Mouse (Mus musculus): Measurements from ENCODE around the gene Adk.
"Not testable (repeated sequence)": the region's sequence is repeated elsewhere in the genome, so short reads cannot be mapped to it uniquely, and the experiment has no call there.

Adk gene

GRCm38 (mm10) chr14:21433415-21433814 lies 381.0 kb downstream of the Adk start:
- no peak for DNase-seq (ENCODE audit: low spot score in 2 of 2)

- DNase-seq (ENCODE audit: low spot score in 2 of 2): no peak
These were observed 381.6 kb downstream of the Adk start for GRCm38 (mm10) chr14:21433995-21434394.

GRCm38 (mm10) chr14:21434686-21435085 lies 382.3 kb downstream of the Adk start:
- DNase-seq (ENCODE audit: low spot score in 2 of 2): no peak

DNA sequence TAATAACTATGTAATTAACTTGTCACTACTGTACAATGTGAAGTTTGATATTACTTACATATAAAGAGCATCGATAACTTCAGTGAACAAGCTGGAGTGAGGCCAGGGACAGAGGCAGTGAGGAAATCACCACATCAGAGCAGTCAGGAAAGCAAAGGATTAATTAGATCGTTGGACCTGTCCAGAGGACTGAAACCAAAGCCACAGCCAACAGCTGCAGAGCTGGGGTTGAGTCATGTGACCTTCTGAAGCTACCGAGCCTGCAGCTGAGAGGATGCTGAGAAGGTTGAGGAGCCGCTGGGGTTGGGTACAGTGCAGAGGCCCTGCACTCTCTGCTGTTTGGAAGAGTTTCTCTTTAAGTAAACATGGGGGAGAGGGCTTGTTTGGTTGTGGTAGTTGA lies 387.4 kb downstream of the Adk start:
- no peak for DNase-seq (ENCODE audit: low spot score in 2 of 2)

- DNase-seq (ENCODE audit: low spot score in 2 of 2): no peak
These were observed 388.2 kb downstream of the Adk start for GRCm38 (mm10) chr14:21440526-21440925.

GRCm38 (mm10) chr14:21441772-21442533 lies 389.6 kb downstream of the Adk start:
- DNase-seq (ENCODE audit: low spot score in 2 of 2): no peak

GRCm38 (mm10) chr14:21452581-21452980 lies 400.2 kb downstream of the Adk start:
- DNase-seq (ENCODE audit: low spot score in 2 of 2): no peak

GRCm38 (mm10) chr14:21453896-21454295 lies 401.5 kb downstream of the Adk start:
- no peak for DNase-seq (ENCODE audit: low spot score in 2 of 2)

DNA sequence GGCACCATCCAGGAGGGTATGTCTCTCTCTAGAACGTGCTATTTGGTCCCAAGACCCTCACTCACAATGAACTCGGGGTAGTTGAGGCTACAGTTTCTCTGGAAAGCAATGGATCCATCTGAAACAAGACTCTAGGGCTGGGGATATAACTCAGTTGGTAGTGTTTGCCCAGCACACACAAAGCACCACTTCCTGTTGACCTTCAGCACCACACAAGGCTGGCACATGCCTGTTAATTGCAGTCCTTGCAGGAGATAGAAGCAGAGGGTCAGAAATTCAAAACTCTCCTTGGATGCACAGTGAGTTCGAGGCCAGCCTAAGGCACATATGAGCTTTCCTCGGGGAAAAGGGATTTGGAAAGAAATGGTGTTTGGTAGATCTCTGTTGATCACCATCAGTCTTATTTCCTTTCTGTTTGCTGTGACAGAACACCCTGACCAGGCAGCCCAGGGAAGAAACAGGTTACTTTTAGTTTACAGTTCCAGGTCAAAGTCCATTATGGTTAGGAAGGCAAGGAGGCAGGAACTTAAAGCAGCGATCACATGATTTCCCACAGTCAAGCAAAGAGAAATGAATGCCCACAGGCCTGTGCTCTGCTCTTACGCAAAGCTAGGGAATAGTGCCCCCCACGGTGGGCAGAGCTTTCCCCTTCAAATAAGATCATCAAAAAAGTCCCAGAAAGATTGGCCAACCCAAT lies 403.4 kb downstream of the Adk start:
- no peak for DNase-seq (ENCODE audit: low spot score in 2 of 2)

GRCm38 (mm10) chr14:21456526-21456925 lies 404.2 kb downstream of the Adk start:
- no peak for DNase-seq (ENCODE audit: low spot score in 2 of 2)

DNA sequence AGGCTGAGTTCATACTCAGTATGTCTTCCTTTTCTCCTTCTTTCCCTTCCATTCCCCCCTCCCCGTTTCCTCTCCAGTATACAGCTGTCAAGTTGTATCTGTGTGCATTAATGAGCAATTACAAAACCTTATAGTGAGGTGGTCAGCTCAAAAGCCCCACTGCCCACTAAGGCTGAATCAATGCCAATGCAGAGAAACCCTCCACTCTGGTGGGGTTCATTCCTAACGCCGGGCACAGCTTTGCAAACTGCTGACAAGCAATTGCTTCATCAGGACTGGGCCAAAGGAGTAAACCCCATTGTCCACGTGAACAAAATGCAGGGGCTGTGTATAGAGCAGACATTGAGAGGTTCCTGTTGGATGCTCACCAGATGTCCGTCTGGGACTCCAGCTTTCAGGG lies 405.5 kb downstream of the Adk start:
- no peak for DNase-seq (ENCODE audit: low spot score in 2 of 2)

DNA sequence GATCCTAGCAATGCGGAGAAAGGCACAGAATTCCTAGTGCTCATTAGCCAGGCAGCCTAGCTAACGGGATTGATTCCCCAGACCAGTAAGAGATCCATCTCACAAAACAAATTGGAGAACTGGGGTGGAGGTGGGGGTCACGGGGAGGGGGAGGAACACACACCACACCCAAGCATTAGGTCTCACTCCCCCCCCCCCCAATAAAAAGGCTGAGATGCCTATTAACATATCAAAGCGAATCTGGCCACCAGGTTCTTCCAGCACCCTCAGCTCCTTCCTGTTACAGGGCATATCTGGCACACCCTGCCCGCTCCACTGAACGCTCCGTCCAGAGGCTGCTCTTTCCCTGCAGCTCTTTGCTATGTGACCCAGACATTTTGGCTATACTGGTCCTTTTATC lies 406.3 kb downstream of the Adk start:
- no peak for DNase-seq (ENCODE audit: low spot score in 2 of 2)

DNA sequence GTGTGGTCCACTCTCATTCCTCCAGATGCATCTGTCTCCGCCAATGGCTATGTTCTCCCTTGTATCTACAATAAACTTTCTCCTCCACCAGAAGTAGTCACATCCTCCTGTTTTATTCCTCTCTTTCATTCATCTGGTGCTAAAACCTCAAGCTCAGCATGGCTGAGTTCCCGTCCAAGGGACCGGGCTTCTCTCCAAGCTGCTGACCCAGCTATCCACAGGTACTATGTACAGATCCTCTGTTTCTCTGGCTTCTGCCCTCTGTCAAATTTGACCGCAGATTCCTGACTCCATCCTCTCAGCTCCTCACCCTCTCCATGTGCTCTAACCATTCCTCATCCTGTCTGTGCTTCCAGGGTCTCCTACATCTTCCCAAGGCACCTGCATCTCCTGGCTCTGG lies 406.8 kb downstream of the Adk start:
- DNase-seq (ENCODE audit: low spot score in 2 of 2): no peak

GRCm38 (mm10) chr14:21462398-21462797 lies 410.0 kb downstream of the Adk start:
- DNase-seq (ENCODE audit: low spot score in 2 of 2): no peak

DNA sequence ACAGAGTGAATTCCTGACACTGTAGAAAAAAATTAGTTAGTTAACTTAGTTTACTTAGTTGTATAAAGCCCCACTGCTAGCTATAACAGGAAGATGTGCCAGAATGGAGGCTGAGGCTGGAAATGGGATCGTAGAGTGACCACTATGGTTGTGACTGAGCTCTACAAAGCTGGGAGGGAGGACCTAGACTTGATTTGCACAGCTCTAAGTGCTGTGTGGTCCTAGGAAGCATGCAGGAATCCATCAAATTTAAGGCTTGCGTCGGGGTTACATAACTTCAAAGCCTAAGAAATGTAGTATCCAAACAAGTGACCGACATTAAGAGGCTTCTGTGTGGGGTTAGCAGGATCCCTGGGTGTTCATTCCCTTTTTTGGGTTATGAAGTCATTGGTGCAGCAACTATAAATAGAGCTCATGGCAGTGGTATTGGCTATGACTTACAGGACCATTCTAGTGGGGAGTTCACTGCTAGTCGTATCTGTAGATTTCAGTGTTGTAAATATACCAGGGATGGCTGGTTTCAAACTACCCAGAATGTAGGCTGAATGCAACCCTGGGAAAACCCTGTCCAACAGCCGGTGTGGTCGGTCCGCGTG lies 410.8 kb downstream of the Adk start:
- no peak for DNase-seq (ENCODE audit: low spot score in 2 of 2)

- no peak for DNase-seq (ENCODE audit: low spot score in 2 of 2)
These were observed 418.0 kb downstream of the Adk start for GRCm38 (mm10) chr14:21470386-21470785.

DNA sequence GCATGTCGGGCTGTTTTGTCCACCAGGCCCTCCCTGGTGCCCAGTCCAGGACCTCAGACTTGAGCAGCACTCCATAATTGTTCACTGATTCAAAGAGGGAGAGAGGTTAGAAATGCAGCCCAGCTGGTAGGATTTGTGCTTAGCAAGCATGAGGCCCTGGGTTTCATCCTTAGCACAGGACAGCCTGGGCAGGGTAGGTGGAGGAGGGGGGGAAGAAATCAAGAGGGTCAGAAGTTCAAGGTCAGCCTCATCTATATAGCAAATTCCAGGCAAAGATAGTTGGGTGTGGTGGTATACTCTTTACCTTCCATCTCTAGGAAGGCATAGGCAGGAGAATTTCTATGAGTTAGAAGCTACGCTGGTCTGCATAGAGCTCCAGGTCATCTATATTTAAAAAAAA lies 419.6 kb downstream of the Adk start:
- no peak for DNase-seq (ENCODE audit: low spot score in 2 of 2)

DNA sequence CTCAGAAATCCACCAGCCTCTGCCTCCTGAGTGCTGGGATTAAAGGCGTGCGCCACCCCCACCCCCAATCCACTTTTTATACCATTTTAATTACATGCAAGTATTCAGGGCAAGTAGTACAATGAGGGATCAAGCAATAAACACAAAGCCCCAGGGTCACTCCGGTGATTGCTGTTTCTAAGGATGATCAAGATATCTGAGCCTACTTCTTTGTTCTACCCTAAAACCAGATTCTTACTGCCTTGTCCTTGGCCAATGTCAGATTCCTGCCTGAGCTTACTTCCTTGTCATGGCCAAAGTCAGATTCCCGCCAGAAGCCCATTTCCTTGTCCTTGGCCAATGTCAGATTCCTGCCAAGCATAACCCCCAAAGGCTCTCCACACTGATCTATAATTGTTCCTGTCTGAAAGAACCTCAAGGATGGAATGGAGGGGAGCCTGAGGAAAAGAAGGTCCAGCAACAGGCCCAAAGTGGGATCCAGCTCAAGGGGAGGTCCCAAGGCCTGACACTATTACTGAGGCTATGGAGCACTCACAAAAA lies 422.3 kb downstream of the Adk start:
- DNase-seq (ENCODE audit: low spot score in 2 of 2): not testable (repeated sequence)

DNA sequence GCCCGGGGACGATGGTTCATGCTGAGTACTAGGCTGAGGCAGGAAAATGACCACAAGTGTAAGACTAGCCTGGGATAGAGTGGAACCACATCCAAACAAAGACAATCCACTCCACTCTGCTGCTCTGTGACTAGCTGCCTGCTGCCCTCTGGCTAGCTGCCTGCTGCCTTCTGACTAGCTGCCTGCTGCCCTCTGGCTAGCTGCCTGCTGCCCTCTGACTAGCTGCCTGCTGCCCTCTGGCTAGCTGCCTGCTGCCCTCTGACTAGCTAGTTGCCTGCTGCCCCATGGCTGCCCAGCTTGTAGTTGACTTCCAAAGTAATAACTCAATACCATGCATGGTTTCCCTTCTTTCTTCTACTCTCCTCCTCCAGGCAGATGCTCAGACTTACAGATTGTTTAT lies 424.8 kb downstream of the Adk start:
- no peak for DNase-seq (ENCODE audit: low spot score in 2 of 2)

GRCm38 (mm10) chr14:21479566-21479965 lies 427.2 kb downstream of the Adk start:
- no peak for DNase-seq (ENCODE audit: low spot score in 2 of 2)

DNA sequence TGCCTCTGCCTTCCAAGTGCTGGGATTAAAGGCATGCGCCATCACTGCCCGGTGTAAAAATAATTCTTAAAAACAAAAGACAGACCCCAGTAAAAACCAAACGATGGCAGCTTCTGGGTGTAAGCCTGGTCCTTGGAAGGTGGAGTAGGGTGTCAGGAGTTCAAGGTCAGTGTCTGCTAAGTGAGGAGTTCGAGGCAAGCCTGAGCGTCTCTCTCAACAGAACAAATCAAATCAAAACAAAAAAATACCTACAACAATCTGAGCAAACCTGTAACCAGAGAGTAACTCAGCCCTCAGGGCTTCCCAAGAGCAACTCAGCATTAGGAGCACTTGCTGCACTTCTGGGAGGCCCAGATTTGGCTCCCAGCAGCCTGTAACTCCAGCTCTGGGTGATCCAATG lies 427.8 kb downstream of the Adk start:
- no peak for DNase-seq (ENCODE audit: low spot score in 2 of 2)

GRCm38 (mm10) chr14:21481231-21481630 lies 428.9 kb downstream of the Adk start, which contains the start of gene Kat6b:
Gene Kat6b (plus strand): TSS chr14:21481434.
- no peak for DNase-seq (ENCODE audit: low spot score in 2 of 2)

- no peak for DNase-seq (ENCODE audit: low spot score in 2 of 2)
These were observed 431.8 kb downstream of the Adk start for GRCm38 (mm10) chr14:21484199-21484598.

Measured in spleen, postnatal 14 days (tissue).